Mouse (Mus musculus): ENCODE measurements around the gene Kat5.

DNA sequence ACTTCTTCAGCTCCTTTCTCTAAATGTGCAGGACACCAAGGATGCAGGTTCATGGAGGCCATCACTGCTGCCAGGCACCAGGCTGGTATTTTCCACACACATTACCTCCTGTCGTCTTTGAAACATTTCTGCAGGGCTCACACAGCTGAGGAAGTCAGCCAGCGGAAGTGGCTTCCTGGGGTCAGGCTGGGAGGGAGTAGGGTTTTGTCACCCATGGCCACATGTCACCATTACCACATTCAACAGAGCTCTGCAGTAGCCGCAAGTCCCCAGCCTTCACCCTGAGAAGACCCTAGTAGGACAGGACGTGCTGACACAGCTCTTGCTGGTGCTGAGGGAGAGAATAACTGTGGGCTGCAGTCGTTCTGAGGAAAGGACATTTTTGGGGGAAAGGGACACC, 38.2 kb downstream of the Kat5 start:
- TF ChIP-seq POLR2A (IDR thresholded peaks at IDR 0.05; ENCODE audit: low read depth, low read length) (no peak), CTCF (IDR thresholded peaks at IDR 0.05; ENCODE audit: borderline replicate concordance, insufficient read depth, low read length) (no peak)

Data from embryonic fibroblast, embryonic 13.5 days (primary cell).